Mouse (Mus musculus): ENCODE data around the gene Sys1. TPM values are rescaled to one million over a fixed set of nuclear protein-coding genes. Genes with fewer than 3 reads are reported as not detected.

The Sys1 gene
- polyA plus RNA-seq (2014; fragmentation: Nextera tagmentation; extraction: Ambion mirVana): 52.6 and 53.6 TPM in 2 replicates

- peak within 1 kb of the TSS; percentile 29; the same call in 1 of the 2 replicates for H3K4me2 ChIP-seq (ENCODE audit: low read depth, severe bottlenecking)
- peaks cover 17% of the 10 kb centered on the region for H3K4me1 ChIP-seq (ENCODE audit: control insufficient read depth, insufficient read depth, low read length)
- no peaks in the 10 kb centered on the region for H3K36me3 ChIP-seq (ENCODE audit: control insufficient read depth, insufficient read depth, low read length)
- 0% methylated on average over 7 of the region's 7 CpGs for WGBS
- peak within 1 kb of the TSS; percentile 12; the same call in 1 of the 2 replicates for H3K9ac ChIP-seq (ENCODE audit: low read length)
- ATAC-seq (ENCODE audit: insufficient number of reproducible peaks, low FRiP score, low TSS enrichment, low read depth) (no peak), DNase-seq (ENCODE audit: low spot score) (peak; percentile 35)
- no peak within 1 kb of the TSS for H3K4me3 ChIP-seq (ENCODE audit: low read depth, low read length)
- no peaks in the 10 kb centered on the region for H3K9me3 ChIP-seq (ENCODE audit: control insufficient read depth, low read length)
- H3K27me3 ChIP-seq (ENCODE audit: control insufficient read depth, insufficient read depth, low read length): no peaks in the 10 kb centered on the region
- no peak within 1 kb of the TSS for H3K27ac ChIP-seq (replicated peaks; ENCODE audit: low read depth, low read length)
These were observed at the start of gene Sys1 for GRCm38 (mm10) chr2:164456864-164457300. TSS of gene Sys1 (plus strand) at chr2:164456964.

GRCm38 (mm10) chr2:164407708-164408107 lies 49.1 kb upstream of the Sys1 start:
- Histone ChIP-seq H3K4me3 (ENCODE audit: low read depth, low read length) (no peak overlapping the region), H3K27me3 (ENCODE audit: control insufficient read depth, insufficient read depth, low read length) (peaks cover 66% of the 10 kb centered on the region), H3K4me2 (ENCODE audit: low read depth, severe bottlenecking) (no peak overlapping the region), H3K36me3 (ENCODE audit: control insufficient read depth, insufficient read depth, low read length) (no peaks in the 10 kb centered on the region), H3K9ac (ENCODE audit: low read length) (no peak overlapping the region), H3K4me1 (ENCODE audit: control insufficient read depth, insufficient read depth, low read length) (peaks cover 9% of the 10 kb centered on the region; the same call in 1 of the 2 replicates), H3K9me3 (ENCODE audit: control insufficient read depth, low read length) (no peaks in the 10 kb centered on the region), H3K27ac (replicated peaks; ENCODE audit: low read depth, low read length) (no peak overlapping the region)
- ATAC-seq (ENCODE audit: insufficient number of reproducible peaks, low FRiP score, low TSS enrichment, low read depth) (peak; percentile 27; the same call in 1 of the 2 replicates), DNase-seq (ENCODE audit: low spot score) (peak; percentile 84)
- WGBS: under 1% methylated on average over 22 of the region's 22 CpGs

DNA sequence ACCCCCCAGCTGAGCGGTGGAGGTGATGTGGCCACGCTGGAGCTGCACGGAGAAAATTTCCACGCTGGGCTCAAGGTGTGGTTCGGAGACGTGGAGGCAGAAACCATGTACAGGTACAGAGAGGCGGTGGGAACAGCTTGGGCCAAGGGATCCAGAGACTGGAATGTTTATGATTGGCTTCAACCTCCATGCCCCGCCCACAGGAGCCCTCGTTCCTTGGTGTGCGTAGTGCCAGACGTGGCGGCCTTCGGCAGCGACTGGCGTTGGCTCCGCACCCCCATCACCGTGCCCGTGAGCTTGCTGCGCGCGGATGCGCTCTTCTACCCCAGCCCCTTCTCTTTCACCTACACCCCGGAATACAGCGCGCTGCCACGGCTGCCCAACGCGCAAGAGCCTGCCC lies 42.6 kb upstream of the Sys1 start:
- Histone ChIP-seq H3K27me3 (ENCODE audit: control insufficient read depth, insufficient read depth, low read length) (peaks cover 18% of the 10 kb centered on the region), H3K4me1 (ENCODE audit: control insufficient read depth, insufficient read depth, low read length) (no peaks in the 10 kb centered on the region), H3K27ac (replicated peaks; ENCODE audit: low read depth, low read length) (no peak overlapping the region), H3K4me3 (ENCODE audit: low read depth, low read length) (0 out of 2 replicates have a peak overlapping the region, but pooled peaks have one; percentile 8), H3K9ac (ENCODE audit: low read length) (peak overlapping the region; percentile 34), H3K4me2 (ENCODE audit: low read depth, severe bottlenecking) (peak overlapping the region; percentile 36), H3K9me3 (ENCODE audit: control insufficient read depth, low read length) (no peaks in the 10 kb centered on the region), H3K36me3 (ENCODE audit: control insufficient read depth, insufficient read depth, low read length) (no peaks in the 10 kb centered on the region)
- WGBS: 24% methylated on average over 28 of the region's 28 CpGs
- ATAC-seq (ENCODE audit: insufficient number of reproducible peaks, low FRiP score, low TSS enrichment, low read depth) (no peak), DNase-seq (ENCODE audit: low spot score) (peak; percentile 36)

GRCm38 (mm10) chr2:164414581-164414980 lies 42.2 kb upstream of the Sys1 start:
- DNase-seq (ENCODE audit: low spot score) (no peak), ATAC-seq (ENCODE audit: insufficient number of reproducible peaks, low FRiP score, low TSS enrichment, low read depth) (no peak)
- peak overlapping the region; percentile 34 for H3K9ac ChIP-seq (ENCODE audit: low read length)
- H3K4me2 ChIP-seq (ENCODE audit: low read depth, severe bottlenecking): peak overlapping the region; percentile 36
- no peaks in the 10 kb centered on the region for H3K9me3 ChIP-seq (ENCODE audit: control insufficient read depth, low read length)
- peaks cover 16% of the 10 kb centered on the region for H3K27me3 ChIP-seq (ENCODE audit: control insufficient read depth, insufficient read depth, low read length)
- H3K27ac ChIP-seq (replicated peaks; ENCODE audit: low read depth, low read length): no peak overlapping the region
- 0 out of 2 replicates have a peak overlapping the region, but pooled peaks have one; percentile 8 for H3K4me3 ChIP-seq (ENCODE audit: low read depth, low read length)
- H3K4me1 ChIP-seq (ENCODE audit: control insufficient read depth, insufficient read depth, low read length): 0 out of 2 replicates have a peak, but pooled peaks cover 2% of the 10 kb centered on the region
- no peaks in the 10 kb centered on the region for H3K36me3 ChIP-seq (ENCODE audit: control insufficient read depth, insufficient read depth, low read length)
- 67% methylated on average over 10 of the region's 10 CpGs for WGBS

- WGBS: 1% methylated on average over 2 of the region's 2 CpGs
- DNase-seq (ENCODE audit: low spot score) (peak; percentile 69), ATAC-seq (ENCODE audit: insufficient number of reproducible peaks, low FRiP score, low TSS enrichment, low read depth) (no peak)
- H3K4me1 ChIP-seq (ENCODE audit: control insufficient read depth, insufficient read depth, low read length): 0 out of 2 replicates have a peak, but pooled peaks cover 5% of the 10 kb centered on the region
- 0 out of 2 replicates have a peak, but pooled peaks cover 9% of the 10 kb centered on the region for H3K27me3 ChIP-seq (ENCODE audit: control insufficient read depth, insufficient read depth, low read length)
- no peak overlapping the region for H3K4me2 ChIP-seq (ENCODE audit: low read depth, severe bottlenecking)
- no peaks in the 10 kb centered on the region for H3K36me3 ChIP-seq (ENCODE audit: control insufficient read depth, insufficient read depth, low read length)
- no peak overlapping the region for H3K4me3 ChIP-seq (ENCODE audit: low read depth, low read length)
- H3K9me3 ChIP-seq (ENCODE audit: control insufficient read depth, low read length): no peaks in the 10 kb centered on the region
- no peak overlapping the region for H3K27ac ChIP-seq (replicated peaks; ENCODE audit: low read depth, low read length)
- no peak overlapping the region for H3K9ac ChIP-seq (ENCODE audit: low read length)
These were observed 39.6 kb upstream of the Sys1 start for GRCm38 (mm10) chr2:164417198-164417597.

DNA sequence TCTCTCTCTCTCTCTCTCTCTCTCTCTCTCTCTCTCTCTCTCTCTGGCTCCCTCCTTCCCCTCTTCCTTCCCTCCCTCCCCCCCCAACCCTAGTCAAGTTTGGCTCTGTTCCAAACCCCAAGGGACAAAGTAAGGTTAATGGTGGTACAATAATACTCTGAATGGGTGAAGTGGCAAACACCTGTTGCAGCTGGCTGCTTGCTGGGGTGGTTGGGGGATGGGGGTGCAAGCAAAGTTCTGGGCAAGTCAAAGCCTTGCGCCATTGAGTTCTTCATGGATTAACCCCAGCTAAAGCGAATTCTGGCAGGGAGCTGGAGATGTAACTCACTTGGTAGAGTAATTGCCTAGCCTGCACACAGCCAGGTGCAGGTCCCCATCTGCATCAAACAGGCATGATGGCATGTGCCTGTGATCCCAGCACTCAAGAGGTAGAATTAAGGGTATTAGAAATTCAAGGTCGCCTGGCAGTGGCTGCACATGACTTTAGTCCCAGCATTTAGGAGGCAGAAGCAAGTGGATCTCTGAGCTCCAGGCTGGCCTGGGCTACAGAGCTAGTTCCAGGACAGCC lies 38.4 kb upstream of the Sys1 start:
- H3K36me3 ChIP-seq (ENCODE audit: control insufficient read depth, insufficient read depth, low read length): no peaks in the 10 kb centered on the region
- H3K9ac ChIP-seq (ENCODE audit: low read length): no peak overlapping the region
- H3K27ac ChIP-seq (replicated peaks; ENCODE audit: low read depth, low read length): no peak overlapping the region
- 0 out of 2 replicates have a peak, but pooled peaks cover 9% of the 10 kb centered on the region for H3K27me3 ChIP-seq (ENCODE audit: control insufficient read depth, insufficient read depth, low read length)
- no peak for ATAC-seq (ENCODE audit: insufficient number of reproducible peaks, low FRiP score, low TSS enrichment, low read depth)
- H3K4me3 ChIP-seq (ENCODE audit: low read depth, low read length): no peak overlapping the region
- 0 out of 2 replicates have a peak, but pooled peaks cover 5% of the 10 kb centered on the region for H3K4me1 ChIP-seq (ENCODE audit: control insufficient read depth, insufficient read depth, low read length)
- WGBS: 22% methylated on average over 3 of the region's 3 CpGs
- DNase-seq (ENCODE audit: low spot score): no peak
- no peaks in the 10 kb centered on the region for H3K9me3 ChIP-seq (ENCODE audit: control insufficient read depth, low read length)
- no peak overlapping the region for H3K4me2 ChIP-seq (ENCODE audit: low read depth, severe bottlenecking)

DNA sequence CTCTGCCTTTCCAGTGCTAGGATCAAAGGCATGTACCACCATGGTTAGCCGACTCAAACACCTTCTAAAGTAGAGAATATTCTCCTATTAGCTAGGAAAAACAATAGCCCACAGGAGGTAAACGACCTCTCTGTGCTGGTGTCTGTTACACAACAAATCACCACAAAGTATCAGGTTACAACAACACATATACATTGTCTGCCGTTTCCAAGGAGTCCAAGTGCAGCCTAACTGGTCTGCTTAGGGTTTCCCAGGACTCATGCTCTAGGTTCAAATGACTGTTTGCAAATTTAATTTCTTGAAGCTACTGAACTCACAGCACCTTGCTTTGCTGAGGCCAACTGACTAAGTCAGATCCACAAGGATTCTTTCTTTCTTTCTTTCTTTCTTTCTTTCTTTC lies 37.3 kb upstream of the Sys1 start:
- 0 out of 2 replicates have a peak, but pooled peaks cover 4% of the 10 kb centered on the region for H3K27me3 ChIP-seq (ENCODE audit: control insufficient read depth, insufficient read depth, low read length)
- ATAC-seq (ENCODE audit: insufficient number of reproducible peaks, low FRiP score, low TSS enrichment, low read depth): peak; percentile 60; the same call in 1 of the 2 replicates
- WGBS: 3% methylated on average over 3 of the region's 3 CpGs

DNA sequence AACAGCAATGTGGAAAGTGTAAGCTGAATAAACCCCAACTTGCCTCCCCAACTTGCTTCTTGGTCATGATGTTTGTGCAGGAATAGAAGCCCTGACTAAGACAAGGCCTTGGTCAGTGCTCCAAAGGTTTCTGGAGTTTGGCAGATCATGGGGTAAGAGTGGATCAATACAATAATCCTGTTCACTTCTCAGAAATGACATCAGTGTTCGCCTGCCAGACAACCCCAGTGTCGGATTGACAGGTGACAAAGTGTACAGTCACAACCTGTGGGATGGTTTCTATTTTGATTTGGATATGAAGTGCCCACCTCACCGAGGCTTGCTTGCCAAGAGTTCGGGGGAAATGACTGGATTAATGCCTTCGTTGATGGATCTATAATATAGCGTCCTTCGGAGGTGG lies 35.5 kb upstream of the Sys1 start:
- no peaks in the 10 kb centered on the region for H3K36me3 ChIP-seq (ENCODE audit: control insufficient read depth, insufficient read depth, low read length)
- ATAC-seq (ENCODE audit: insufficient number of reproducible peaks, low FRiP score, low TSS enrichment, low read depth) (no peak), DNase-seq (ENCODE audit: low spot score) (no peak)
- H3K27me3 ChIP-seq (ENCODE audit: control insufficient read depth, insufficient read depth, low read length): no peaks in the 10 kb centered on the region
- H3K9ac ChIP-seq (ENCODE audit: low read length): no peak overlapping the region
- no peaks in the 10 kb centered on the region for H3K9me3 ChIP-seq (ENCODE audit: control insufficient read depth, low read length)
- 0 out of 2 replicates have a peak, but pooled peaks cover 7% of the 10 kb centered on the region for H3K4me1 ChIP-seq (ENCODE audit: control insufficient read depth, insufficient read depth, low read length)
- no peak overlapping the region for H3K4me3 ChIP-seq (ENCODE audit: low read depth, low read length)
- H3K4me2 ChIP-seq (ENCODE audit: low read depth, severe bottlenecking): no peak overlapping the region
- no peak overlapping the region for H3K27ac ChIP-seq (replicated peaks; ENCODE audit: low read depth, low read length)
- 94% methylated on average over 7 of the region's 7 CpGs for whole genome bisulfite sequencing

More for the DNA sequence above, 37.3 kb upstream of the Sys1 start:
- Histone ChIP-seq H3K27ac (replicated peaks; ENCODE audit: low read depth, low read length) (no peak overlapping the region), H3K4me1 (ENCODE audit: control insufficient read depth, insufficient read depth, low read length) (0 out of 2 replicates have a peak, but pooled peaks cover 5% of the 10 kb centered on the region), H3K36me3 (ENCODE audit: control insufficient read depth, insufficient read depth, low read length) (no peaks in the 10 kb centered on the region), H3K4me3 (ENCODE audit: low read depth, low read length) (no peak overlapping the region), H3K9ac (ENCODE audit: low read length) (no peak overlapping the region), H3K9me3 (ENCODE audit: control insufficient read depth, low read length) (no peaks in the 10 kb centered on the region), H3K4me2 (ENCODE audit: low read depth, severe bottlenecking) (no peak overlapping the region)
- DNase-seq (ENCODE audit: low spot score): no peak

All from limb, embryonic 11.5 days (tissue).